Mouse (Mus musculus) CD4-positive, CD25-positive, alpha-beta regulatory T cell, adult 4 months (primary cell): Measurements from ENCODE around the gene Actrt2. TPM values are rescaled to one million over a fixed set of nuclear protein-coding genes. Genes with fewer than 3 reads are reported as not detected.

Source experiments
- ATAC-seq: one replicate; pipeline ENCODE4 v1.8.0; 2017
- polyA plus RNA-seq, 2 experiments: library from polyadenylated mRNA; unstranded; fragments of 100-300 nt; shearing (Covaris generic); gene quantifications; one replicate each; pipeline ENCODE4 v1.2.1; 2017

Gene Actrt2
- not detected for polyA plus RNA-seq

DNA sequence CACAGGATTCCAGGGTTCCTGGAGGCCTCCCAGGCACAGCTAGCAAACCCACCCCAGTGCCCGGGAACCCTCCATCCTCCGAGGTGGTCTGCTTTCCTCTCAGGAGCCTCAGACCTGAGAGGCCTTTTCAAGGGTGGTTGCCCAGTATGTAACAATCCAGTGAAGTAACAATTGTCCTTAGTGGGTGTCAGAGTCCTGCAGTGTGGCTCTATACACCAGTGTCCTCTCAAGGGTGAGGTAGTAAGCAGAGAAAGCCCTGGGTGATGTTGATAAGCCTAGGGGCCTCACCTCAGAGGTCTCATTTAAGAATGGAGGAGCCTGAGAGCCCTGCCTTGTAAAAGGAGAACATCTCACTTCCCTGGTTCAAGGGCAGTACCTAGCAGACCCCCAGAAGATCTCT lies at the start of gene Actrt2:
Gene Actrt2 (minus strand): TSS at position 101 of the 400 bp plus-strand sequence.
- no peak for ATAC-seq

DNA sequence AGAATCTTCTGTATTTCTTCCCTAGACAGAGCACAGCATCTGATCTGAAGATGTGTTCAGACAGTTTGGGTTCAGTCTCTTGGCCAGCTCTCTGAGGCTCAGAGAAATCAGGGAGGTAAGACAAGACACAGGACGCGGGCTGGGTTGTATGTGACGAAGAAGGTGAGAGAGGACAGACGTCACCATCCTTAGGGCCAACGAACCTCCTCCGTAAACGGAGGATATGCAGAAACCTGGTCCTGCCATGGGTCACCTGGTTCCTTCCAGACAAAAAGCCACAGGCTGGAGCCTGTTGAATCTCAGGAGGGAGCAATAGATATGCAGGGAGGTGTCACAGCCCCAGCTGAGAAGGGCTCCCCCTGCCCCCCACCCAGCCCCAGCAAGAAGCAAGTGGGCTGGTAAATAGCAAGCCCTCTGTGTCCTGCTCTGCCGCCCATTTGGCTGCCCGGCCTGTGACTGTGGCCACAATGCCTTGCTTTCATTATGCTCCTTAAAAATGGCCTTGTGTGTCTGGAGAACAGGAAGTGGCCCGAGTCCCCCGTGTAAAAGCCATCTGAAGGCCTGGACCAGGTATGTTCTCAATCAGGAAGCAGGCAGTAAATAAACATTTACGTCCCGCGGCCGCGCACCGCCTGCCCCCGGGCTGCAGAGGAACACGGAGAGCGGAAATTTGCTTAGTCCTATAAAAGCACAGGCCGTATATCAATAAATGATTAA lies 41.9 kb upstream of the Actrt2 start:
- no peak for ATAC-seq

DNA sequence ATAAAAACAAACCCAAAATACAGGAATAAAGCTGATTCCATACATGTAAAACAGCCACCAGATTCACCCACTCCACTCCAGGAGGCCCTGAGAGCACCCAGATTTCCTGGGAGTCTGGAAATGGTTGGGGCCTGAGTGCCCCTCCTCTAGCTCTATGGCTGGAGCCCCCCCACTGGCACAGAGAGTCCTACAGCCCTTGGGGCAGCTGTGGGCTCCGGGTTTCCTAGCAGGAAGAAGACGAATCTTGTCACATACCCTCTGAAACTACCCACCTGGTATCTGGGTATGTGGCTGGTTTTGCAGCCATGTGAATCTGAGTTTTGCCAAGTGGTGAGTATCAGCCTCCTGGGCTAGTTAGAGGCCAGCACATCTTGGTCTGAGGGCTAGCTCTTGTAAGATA lies 41.1 kb upstream of the Actrt2 start:
- ATAC-seq: no peak

DNA sequence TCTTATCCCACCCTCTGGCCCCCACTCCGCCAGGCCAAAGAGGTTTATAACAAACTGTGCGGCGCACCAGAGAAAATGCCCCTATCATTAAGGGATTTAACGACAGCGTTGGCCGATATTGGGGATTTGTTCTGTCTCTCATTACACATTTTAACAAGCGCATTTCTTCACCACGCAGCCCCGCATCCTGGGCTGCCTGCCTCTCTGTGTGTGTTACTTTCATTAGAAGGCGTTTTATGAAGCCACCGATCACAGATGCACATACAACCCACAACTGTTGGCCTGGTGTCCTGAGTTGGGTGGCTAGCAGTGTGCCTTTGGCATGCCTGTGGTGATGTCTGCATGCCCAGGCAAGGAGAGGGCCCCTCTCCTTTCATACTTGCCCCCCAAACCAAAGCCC lies 40.6 kb upstream of the Actrt2 start:
- no peak for ATAC-seq

DNA sequence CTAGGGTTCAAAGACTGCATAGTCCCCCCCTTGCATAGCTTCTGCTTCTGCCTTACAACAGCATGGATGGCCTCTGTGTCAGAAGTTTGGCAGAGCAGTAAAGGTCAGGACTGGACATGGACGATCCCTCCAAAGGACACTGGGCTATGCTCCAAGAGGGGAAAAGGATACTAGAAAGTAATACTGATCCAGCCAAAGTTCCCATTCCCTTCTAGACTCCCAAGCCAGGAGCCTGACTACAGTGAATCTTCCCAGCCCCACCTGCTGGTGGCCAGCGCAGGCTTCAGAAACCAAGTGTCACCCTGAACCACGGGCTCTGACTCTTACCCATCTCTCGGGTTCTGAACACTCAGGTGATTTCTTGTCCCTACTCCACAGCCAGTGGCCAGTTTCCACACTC lies 39.9 kb upstream of the Actrt2 start:
- ATAC-seq: no peak

DNA sequence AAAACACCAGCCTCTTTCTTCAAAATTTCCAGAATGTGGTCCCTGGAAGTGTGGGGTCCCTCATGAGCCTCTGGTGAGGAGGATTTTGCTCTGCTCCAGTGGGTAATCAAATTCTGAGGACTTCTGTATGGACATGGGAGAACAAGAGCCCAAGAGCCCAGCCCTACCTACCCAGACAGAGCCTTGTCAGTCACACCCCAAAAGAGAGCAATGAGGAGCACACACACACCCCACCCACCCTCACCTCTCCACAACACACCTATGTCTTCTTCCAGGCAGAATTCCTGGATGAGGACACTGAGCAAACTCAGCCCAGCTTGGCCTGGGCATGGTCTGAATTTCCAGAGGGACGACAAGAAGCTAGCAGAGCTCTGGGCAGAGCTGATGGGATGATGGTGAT lies 38.8 kb upstream of the Actrt2 start:
- no peak for ATAC-seq

DNA sequence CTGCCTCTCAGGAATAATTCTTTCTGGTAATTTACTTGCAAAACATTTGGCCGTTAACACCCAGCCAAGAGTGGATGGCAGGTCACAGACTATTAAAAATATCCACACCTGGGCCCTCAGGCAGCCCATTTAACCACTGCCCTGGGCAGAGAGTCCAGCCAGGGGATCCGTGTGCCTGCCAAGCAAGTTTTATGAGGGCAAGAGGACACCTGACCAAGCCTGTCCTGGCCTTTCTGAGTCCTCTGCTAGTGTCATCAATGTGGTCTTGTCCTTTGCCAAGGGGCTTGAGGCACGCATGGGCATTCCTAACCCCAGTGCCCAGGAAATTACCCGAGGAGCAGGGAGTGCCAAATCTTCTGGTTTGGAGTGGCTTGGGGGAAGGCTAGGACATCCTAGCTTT lies 38.0 kb upstream of the Actrt2 start:
- no peak for ATAC-seq

DNA sequence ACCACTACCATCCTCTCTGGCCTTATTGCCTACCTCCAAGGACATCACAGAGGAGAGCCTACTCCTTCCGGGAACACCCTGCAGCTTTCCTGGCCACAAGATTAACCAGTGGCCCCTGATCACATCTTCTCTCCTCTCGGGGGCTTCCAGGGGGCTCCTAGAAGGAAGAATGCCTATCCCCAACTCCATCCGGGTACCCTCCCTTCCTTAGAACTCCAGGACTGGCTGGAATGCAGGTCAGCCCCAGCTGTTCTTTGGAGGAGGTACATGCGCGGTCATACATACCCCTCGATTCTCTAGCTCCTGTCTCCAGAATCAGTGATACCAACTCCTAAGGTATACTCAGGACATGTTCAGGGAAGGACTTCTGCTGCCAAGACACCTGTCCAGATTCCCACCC lies 37.4 kb upstream of the Actrt2 start:
- no peak for ATAC-seq

DNA sequence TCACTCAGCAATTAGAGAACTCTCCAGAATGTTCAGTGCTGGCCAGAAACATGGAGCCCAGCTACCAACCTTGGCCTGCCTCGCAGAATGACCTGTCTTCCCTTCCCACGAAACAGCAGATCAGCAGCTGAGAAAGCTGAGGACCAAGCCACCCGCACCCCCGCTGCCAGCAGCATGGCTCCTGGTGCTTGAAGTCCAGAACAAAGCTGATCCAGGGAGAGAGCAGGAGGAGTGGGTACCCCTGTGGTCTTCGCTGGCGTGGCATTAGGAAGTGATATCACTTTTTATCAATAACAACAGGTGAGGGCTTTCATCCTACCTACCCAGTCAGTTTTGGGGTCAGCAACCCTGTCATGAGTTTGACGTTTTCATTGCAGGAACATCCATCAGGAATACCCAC lies 36.9 kb upstream of the Actrt2 start:
- no peak for ATAC-seq

DNA sequence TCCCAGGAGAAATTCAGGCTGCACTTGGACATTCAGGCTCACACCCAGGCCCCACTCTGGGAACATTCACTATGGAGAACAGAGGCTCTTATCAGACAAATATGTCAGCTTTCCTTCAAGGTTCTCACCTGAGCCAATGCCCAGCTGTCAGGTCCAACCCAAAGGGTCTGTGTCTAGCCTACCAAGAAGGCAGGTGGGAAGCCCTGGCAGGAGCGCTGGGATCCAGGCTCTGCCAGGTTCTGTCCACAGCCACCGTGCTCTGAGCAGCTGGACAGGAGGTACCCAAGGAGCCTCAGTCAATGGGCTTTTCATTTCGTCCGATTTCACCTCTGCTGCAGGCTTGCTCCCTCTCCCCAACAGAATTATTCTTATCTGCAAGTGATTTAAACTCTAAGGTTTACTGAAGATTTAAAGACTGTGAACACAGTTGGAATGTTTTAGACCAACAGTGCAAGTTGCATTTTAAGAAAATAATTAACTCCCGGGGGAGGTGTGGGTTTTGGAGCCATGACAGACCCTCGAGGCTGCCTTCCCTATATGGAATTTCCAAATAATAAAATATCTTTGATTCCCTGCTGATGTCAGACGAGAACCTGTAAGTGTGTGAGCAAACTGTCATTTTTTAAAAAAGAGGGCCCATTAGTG lies 35.9 kb upstream of the Actrt2 start:
- ATAC-seq: no peak

DNA sequence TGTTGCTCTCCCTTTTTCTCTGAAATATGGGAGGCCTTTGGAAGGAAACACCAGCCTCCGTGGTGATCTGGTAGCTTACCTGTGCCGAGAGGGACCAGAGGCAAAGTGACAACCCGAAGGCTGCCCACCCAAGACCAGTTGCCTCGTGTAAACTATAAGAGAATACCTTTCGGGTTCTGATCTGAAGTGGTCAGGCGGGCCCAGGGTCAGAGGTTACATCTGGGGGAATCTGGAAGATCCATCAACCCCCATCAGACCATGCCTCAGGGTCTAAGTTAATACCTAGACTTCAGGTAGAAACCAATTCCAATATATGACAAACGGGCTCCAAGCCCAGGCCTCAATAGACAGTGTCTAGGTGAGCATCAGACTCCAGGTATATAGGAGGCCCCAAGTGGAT lies 35.3 kb upstream of the Actrt2 start:
- no peak for ATAC-seq

DNA sequence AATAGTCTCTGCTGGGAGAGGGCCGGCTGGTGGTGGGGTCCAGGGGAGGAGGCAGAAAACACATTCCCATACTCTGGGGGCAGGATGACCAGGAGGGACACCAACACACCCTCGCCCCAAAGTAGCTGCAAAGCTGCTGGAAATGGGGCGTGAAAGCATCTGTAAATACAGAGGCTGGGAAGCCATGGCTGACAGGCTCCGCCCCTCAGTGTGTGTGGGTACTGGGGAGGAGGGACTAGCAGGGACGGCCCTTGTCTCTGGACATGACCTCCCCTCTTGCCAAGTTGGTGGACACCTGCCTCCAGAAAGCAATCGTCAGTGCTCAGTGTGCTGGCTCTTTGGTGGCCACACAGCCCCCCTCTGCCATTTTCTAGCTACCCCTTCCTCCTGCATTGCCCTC lies 34.5 kb upstream of the Actrt2 start:
- ATAC-seq: no peak

DNA sequence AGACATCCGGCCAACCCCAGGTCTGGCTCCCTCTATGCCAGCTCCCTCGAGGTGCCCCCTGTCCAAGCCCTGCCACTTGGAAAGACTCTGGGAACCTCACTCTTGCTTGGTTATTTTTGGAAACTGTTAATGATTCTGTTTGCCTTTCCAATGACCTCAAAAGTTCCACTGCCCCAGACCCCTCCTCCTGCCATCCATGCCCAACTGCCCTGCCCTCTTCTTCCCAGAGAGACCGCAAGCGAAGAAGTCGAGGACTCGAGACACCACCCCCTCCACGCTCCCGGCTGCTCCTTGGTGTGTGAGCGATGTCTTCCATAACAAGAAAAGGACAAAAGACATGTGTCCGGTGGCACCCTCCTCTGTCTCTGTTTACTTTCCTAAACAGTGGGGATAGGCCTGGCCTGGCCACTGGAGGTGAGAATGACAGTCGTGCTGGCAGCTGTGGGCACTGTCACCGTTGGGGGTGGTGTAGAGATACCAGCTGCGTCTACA lies 33.3 kb upstream of the Actrt2 start:
- no peak for ATAC-seq

DNA sequence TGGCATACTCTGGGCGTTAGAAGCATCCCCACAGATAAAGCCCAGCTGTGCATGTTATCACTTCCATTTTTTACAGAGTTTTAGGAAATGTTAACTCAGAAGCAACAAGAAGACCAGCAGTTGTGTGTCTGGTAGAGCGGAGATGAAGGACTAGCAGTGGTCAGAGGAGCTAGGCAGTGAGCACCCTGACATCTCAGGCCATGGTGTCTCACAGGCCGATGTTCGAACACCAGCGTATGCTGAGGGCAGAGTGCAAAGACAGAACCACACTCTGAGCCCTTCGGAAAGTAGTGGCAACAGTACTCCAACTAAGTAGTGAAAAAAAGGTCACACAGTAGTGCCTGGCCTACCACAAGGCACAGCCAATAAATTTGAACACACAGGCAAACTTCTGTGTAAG lies 32.8 kb upstream of the Actrt2 start:
- no peak for ATAC-seq

DNA sequence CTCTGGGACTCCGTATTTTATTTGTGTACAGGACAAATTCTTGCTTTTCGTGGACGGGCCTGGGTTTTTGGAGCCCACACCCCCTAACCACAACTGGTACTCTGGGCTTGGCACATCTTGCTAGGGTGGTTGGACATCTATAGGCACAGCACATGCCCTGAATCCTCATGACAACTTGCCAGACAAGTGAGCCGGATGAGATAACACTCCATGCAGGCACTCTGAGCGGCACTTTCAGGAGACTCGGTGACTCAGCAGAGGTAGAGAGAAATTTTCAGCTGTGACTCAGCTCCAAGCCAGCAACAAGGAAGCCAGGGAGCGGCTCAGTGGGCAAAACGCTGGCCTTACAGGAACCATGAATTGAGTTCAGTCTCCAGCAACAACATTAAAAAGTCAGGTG lies 31.6 kb upstream of the Actrt2 start:
- no peak for ATAC-seq

DNA sequence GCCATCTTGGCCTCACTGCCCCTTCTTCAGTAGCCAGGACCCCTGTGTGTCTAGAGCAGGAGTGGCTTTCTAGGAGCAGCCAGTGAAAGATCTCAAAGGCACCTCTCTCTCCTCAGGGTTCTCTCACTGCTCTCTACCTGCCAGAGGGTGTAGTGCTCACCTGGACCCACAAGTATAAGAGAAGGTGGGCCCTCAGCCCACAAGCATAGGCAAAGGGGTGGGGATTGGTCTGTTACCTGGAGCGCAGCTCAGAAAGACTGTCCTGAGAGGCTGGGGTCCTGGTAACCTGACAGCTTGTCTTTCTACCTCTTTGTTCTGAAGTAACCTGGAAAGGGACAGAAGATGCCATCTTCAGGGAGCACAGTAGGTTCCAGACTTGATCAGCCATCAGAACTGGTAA lies 31.0 kb upstream of the Actrt2 start:
- no peak for ATAC-seq

DNA sequence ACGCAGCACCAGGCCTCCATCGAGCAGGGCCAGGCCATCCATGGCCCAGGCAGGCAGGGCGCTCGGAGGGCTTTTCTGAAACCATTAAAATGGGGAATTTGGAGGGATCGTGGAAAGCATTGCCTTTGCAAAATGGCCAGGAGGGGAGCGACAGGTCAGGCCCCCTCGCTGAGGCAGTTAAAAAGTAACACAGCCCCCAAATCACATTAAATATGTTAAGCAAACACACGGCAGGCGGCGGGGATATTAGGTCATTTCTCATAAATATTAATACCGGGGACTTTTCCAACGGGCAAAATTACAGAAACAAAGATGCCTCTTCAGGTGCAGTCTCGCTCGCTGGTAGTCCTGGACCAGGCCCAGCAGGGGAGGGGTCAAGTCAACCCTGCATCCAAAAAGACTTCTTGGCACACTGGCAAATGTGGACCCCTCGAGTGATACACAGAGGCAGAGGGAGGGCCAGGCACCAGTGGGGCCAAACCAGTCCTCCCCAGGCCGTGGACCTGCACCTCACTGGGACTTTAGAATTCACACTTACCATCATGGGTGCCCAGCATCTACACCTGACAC lies 30.4 kb upstream of the Actrt2 start:
- no peak for ATAC-seq

DNA sequence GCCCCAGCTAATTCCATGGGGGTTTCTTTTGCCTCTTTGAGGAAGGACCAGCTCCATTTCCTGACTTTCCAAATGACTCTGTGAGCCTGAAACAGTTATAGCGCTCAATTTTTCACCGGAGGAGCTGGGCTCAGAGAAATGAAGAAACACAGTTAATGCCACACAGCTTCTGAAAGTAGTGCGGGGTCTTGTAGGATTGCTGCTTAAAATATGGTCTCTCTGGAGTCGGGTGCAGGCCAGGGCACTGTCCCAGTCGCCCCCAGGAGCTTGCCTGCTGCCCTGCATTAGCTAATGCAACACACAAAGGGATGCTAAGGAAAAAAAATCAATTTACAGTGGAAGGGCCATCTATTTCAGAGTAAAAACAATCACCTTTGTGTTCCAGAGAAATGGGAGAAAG lies 29.8 kb upstream of the Actrt2 start:
- ATAC-seq: no peak

DNA sequence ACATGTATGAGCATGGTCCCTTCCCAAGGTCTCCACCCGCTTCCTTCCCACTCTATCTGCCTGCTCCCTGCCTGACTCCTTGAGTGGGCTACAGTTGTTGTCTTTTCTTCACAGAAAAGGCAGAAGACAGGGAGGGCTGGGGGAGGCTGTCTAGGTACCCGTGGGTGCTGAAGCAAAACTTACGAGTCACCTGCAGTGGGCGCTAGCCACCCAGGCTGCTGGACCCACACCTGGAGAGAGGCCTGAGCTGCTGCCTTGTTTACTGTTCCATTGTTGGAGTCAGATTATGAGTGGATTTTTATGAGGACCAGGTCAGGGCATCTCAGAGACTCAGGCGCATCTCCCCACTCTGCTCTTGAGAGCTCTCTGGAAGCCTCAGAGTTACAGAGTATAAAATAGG lies 28.9 kb upstream of the Actrt2 start:
- ATAC-seq: no peak

DNA sequence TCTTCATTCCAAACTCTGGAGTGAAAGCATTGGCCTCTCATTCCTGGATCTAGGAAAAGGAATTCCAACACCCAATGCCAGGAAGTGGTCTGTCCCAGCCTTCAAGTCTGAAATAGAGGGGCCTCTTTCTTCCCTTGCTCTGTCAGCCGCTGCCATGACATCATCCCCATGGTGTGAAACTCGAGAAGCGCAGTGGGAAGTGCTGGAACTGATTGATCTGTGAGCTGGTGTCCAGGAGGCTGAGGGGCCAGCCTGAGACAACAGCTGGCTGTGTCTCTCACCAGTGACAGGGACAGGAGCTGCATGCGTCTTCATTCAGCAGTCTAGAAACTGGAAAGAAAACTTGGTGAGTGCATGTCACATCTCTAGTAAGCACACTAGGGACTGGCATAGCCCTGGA lies 28.5 kb upstream of the Actrt2 start:
- no peak for ATAC-seq

DNA sequence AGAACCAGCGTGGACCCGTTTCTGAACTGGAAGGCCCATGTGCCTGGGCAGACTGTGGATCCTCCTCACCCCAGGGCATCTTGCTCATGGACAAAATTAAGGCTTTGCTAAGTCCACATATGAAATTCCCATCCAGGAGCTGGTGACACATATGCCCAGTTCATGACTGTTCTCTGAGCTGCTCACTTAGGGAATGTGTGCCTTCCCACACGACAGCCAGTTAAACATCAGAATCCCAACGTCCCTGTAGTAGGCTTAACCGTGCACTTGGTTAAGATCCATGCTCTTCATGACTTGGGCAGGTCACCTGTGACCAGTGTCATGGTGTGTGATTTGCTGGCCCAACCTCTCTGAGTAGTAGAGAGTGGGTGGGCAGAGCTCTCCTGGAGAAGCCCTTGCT lies 26.7 kb upstream of the Actrt2 start:
- no peak for ATAC-seq

DNA sequence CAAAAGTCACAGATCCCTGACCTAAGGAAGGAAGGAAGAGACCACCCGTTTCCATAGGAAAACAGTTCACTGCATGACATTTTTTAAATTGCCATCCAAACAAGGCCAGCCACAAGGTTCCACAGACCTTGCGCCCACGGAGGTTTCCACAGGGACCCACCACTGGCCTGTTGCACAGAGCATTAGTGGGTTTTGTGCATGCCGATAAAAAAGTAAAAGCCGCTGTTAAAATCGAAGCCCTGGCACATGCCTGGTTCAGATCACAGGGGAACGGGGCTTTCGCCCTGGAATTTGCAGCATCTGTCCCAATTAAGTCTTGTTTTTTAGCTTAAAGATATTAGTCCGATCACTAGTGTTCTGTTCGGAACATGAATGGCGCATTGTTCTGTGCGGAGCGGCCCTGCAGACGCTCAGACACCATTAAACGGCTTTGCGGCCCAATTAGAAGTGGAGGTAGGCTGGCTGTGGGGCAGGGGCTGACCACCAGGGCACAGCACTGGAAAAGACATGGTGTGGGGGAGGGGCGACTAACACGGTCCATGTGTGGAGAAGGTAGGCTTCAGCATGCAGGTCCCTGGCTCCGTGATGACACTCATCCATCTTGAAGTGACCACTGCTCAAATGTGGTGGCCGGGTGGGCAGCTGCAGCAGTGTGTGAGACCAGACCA lies 25.8 kb upstream of the Actrt2 start:
- ATAC-seq: no peak

DNA sequence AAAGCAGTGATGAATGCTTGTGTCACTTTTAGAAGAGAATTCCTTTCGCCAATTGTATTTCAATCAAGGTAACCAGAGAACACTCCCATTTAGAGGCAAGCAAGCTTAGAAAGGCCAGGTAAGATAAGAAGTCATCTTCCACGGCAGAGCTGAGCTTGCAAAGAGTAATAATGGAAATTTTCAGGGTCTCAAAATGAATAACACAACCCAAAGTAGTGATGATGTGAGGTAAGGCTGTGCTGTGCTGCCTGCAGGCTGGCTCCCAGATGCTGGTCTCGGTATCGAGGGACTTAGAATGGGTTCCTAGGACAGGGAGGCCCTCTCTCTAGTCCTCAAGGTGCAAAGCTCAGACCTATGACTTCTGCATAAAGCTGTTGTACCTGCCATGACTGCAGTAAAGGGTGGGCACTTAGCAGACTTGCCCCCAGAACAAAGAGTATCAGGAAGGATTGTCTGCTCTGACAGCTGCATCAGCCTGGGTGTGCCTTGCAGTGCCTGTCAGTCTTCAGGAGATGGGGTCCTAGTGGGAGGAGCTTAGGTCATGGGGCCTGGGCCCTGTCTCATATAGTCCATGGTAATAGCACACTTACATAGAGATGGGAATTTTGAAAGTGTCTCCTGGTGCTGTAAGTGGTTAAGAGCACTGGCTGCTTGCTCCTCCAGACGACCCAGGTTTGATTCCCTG lies 15.5 kb upstream of the Actrt2 start:
- no peak for ATAC-seq
